7 mouse cellular contexts compared by ENCODE assay signal in genomic region chr6:39724071-39724470, GRCm38 (mm10). TPM values are rescaled to one million over a fixed set of nuclear protein-coding genes. Genes with fewer than 3 reads are reported as not detected.
DNase-seq lines count a peak whose midpoint lies in the region; ATAC-seq and TF ChIP-seq lines count a peak whose summit lies in the region.

No protein-coding gene starts in this region.

- peak overlapping the region; percentile 95 for H3K4me2 ChIP-seq in forebrain, embryonic 16.5 days (ENCODE audit: low read length)
- H3K4me2 ChIP-seq in liver, embryonic 14.5 days (ENCODE audit: low read depth), result peak overlapping the region; percentile 95

- H3K36me3 ChIP-seq in megakaryocyte, embryonic 14.5 days (replicated peaks; ENCODE audit: low read length), result no peaks in the 10 kb centered on the region
- H3K36me3 ChIP-seq in forebrain, embryonic 16.5 days (ENCODE audit: control insufficient read depth, insufficient read depth), result no peaks in the 10 kb centered on the region
- H3K36me3 ChIP-seq in liver, embryonic 14.5 days (replicated peaks; ENCODE audit: control insufficient read depth, insufficient read depth, low read depth), result no peaks in the 10 kb centered on the region

- H3K27ac ChIP-seq in forebrain, embryonic 16.5 days (ENCODE audit: low read length), result no peak overlapping the region
- peak overlapping the region; percentile 80; the same call in 1 of the 2 replicates for H3K27ac ChIP-seq in liver, embryonic 14.5 days

- H3K4me1 ChIP-seq in megakaryocyte, embryonic 14.5 days, result peaks cover 17% of the 10 kb centered on the region
- peaks cover 24% of the 10 kb centered on the region for H3K4me1 ChIP-seq in forebrain, embryonic 16.5 days (replicated peaks; ENCODE audit: control insufficient read depth, insufficient read depth, low read length)
- peaks cover 11 to 12% of the 10 kb centered on the region in 2 experiments; a peak in 3 of 4 replicates for H3K4me1 ChIP-seq in liver, embryonic 14.5 days (replicated peaks; ENCODE audit: control insufficient read depth in 2 of 2, insufficient read depth in 2 of 2, low read length in 1 of 2)

- under 1% methylated on average over 7 of the region's 7 CpGs for WGBS in forebrain, embryonic 16.5 days
- 5% methylated on average over 7 of the region's 7 CpGs for WGBS in liver, embryonic 14.5 days (ENCODE audit: insufficient replicate concordance)

- ATAC-seq in megakaryocyte, adult 5-6 weeks (ENCODE audit: poor library complexity, severe bottlenecking), result no peak
- ATAC-seq in forebrain, embryonic 16.5 days, result no peak
- ATAC-seq in liver, embryonic 14.5 days (ENCODE audit: insufficient read depth), result no peak

- peak; percentile 19 for DNase-seq in c-Kit-positive CD71-positive TER-119-positive erythroid progenitor cells, embryonic 14.5 days (ENCODE audit: low spot score)
- DNase-seq in liver, embryonic 14.5 days (ENCODE audit: low read depth in 3 of 3, low spot score in 3 of 3), result peak in 2 of 3 experiments; percentile 4 to 7
- no peak for DNase-seq in urinary bladder, postnatal 14 days (ENCODE audit: low spot score)
- DNase-seq in adrenal gland, postnatal 25 days, result no peak

- no peak for TF ChIP-seq EP300 in liver, embryonic 14.5 days (IDR thresholded peaks at IDR 0.05; ENCODE audit: low read depth)

- no peaks in the 10 kb centered on the region for H3K27me3 ChIP-seq in megakaryocyte, embryonic 14.5 days (replicated peaks)
- H3K27me3 ChIP-seq in forebrain, embryonic 16.5 days (replicated peaks; ENCODE audit: control insufficient read depth, insufficient read depth, low read length), result no peaks in the 10 kb centered on the region
- H3K27me3 ChIP-seq in liver, embryonic 14.5 days (ENCODE audit: control insufficient read depth, insufficient read depth, low read length), result no peaks in the 10 kb centered on the region

- no peak for TF ChIP-seq CTCF in liver, embryonic 14.5 days (IDR thresholded peaks at IDR 0.05; ENCODE audit: low read depth)

- H3K9ac ChIP-seq in forebrain, embryonic 16.5 days (replicated peaks; ENCODE audit: low read depth, low read length), result peak overlapping the region; percentile 98
- H3K9ac ChIP-seq in liver, embryonic 14.5 days (replicated peaks), result peak overlapping the region; percentile 97

- H3K4me3 ChIP-seq in megakaryocyte, embryonic 14.5 days (replicated peaks), result peak overlapping the region; percentile 99
- peak overlapping the region; percentile 99 for H3K4me3 ChIP-seq in forebrain, embryonic 16.5 days (replicated peaks; ENCODE audit: low read length)
- peak overlapping the region; percentile 67 to 99 for H3K4me3 ChIP-seq in liver, embryonic 14.5 days (ENCODE audit: insufficient read depth in 1 of 2, low read depth in 2 of 2, low read length in 2 of 2)

- no peaks in the 10 kb centered on the region for H3K9me3 ChIP-seq in megakaryocyte, embryonic 14.5 days
- no peaks in the 10 kb centered on the region for H3K9me3 ChIP-seq in forebrain, embryonic 16.5 days (ENCODE audit: control insufficient read depth, low read length)
- no peaks in the 10 kb centered on the region for H3K9me3 ChIP-seq in liver, embryonic 14.5 days (ENCODE audit: control insufficient read depth, low read length)

RNA-seq across cellular contexts. Expression of gene Braf, which starts 1.2 kb away (rescaled TPM):
- polyA plus RNA-seq in megakaryocyte, embryonic 14.5 days (2012; ENCODE audit: insufficient read depth, low replicate concordance), result 0.54 and 0.84 TPM in 2 replicates
- 33.2 and 49.0 TPM in 2 replicates for total RNA-seq in megakaryocyte, adult 5-6 weeks (2015)
- total RNA-seq in megakaryocyte, adult 5-6 weeks (2017), result 18.4 and 26.0 TPM in 2 replicates
- polyA plus RNA-seq in forebrain, embryonic 16.5 days (2015; fragmentation: Nextera tagmentation; extraction: Ambion mirVana), result 24.0 and 26.7 TPM in 2 replicates
- polyA plus RNA-seq in liver, embryonic 14.5 days (2012; rRNA removed), result 2.9 and 3.6 TPM in 2 replicates
- polyA plus RNA-seq in liver, embryonic 14.5 days (2014; fragmentation: Nextera tagmentation; extraction: Ambion mirVana), result 4.1 and 4.6 TPM in 2 replicates
- total RNA-seq in adrenal gland, postnatal 25 days (2021), result 35.1 and 43.4 TPM in 2 replicates

Comparison
In these comparisons a context has a peak if more than half of its experiments do, and no peak if none do; other contexts are left out.
1. DNase-seq: peak in c-Kit-positive CD71-positive TER-119-positive erythroid progenitor cells, embryonic 14.5 days (single experiment) and liver, embryonic 14.5 days (2 of 3); none in urinary bladder, postnatal 14 days (single experiment) and adrenal gland, postnatal 25 days (single experiment).
2. Peak in every context shown above with its lines, with median percentiles within 50 percentile points of each other: H3K4me3 ChIP-seq.